Mouse (Mus musculus): ENCODE data around the gene Ears2. TPM values are rescaled to one million over a fixed set of nuclear protein-coding genes. Genes with fewer than 3 reads are reported as not detected.
A peak's percentile ranks its signal among the peaks of the same experiment; 100 is the strongest.

Ears2 gene
- polyA plus RNA-seq, 1 experiment from 2014 or later = 10.7 TPM

GRCm38 (mm10) chr7:122020273-122020666 is 46.8 kb downstream of the Ears2 start:
- no peaks in the 10 kb centered on the region; the same call in 1 of the 2 replicates for H3K27me3 ChIP-seq (ENCODE audit: control insufficient read depth, insufficient read depth, low read length)
- H3K4me2 ChIP-seq (ENCODE audit: low read depth, low read length) = peak overlapping the region; percentile 80
- peak overlapping the region; percentile 71 for H3K9ac ChIP-seq (replicated peaks; ENCODE audit: low read depth, low read length)
- H3K27ac ChIP-seq (ENCODE audit: low read depth, low read length) = peak overlapping the region; percentile 92
- H3K9me3 ChIP-seq (ENCODE audit: control insufficient read depth, low read length) = no peaks in the 10 kb centered on the region
- 0 out of 2 replicates have a peak, but pooled peaks cover 4% of the 10 kb centered on the region for H3K36me3 ChIP-seq (ENCODE audit: control insufficient read depth, insufficient read depth, low read length)
- WGBS = 3% methylated on average over 6 of the region's 6 CpGs
- H3K4me3 ChIP-seq (ENCODE audit: low read depth, low read length) = peak overlapping the region; percentile 88
- peak; percentile 59 for ATAC-seq (ENCODE audit: low read depth)
- peaks cover 21% of the 10 kb centered on the region for H3K4me1 ChIP-seq (ENCODE audit: control insufficient read depth, insufficient read depth, low read length)

- peaks cover 21% of the 10 kb centered on the region for H3K4me1 ChIP-seq (ENCODE audit: control insufficient read depth, insufficient read depth, low read length)
These were observed 48.1 kb downstream of the Ears2 start for GRCm38 (mm10) chr7:122018978-122019377.

GRCm38 (mm10) chr7:122018247-122018646 is 48.8 kb downstream of the Ears2 start:
- Histone ChIP-seq H3K36me3 (ENCODE audit: control insufficient read depth, insufficient read depth, low read length) (0 out of 2 replicates have a peak, but pooled peaks cover 4% of the 10 kb centered on the region), H3K4me3 (ENCODE audit: low read depth, low read length) (no peak overlapping the region), H3K4me2 (ENCODE audit: low read depth, low read length) (peak overlapping the region; percentile 80; the same call in 1 of the 2 replicates), H3K27ac (ENCODE audit: low read depth, low read length) (no peak overlapping the region), H3K9ac (replicated peaks; ENCODE audit: low read depth, low read length) (no peak overlapping the region), H3K4me1 (ENCODE audit: control insufficient read depth, insufficient read depth, low read length) (peaks cover 21% of the 10 kb centered on the region), H3K27me3 (ENCODE audit: control insufficient read depth, insufficient read depth, low read length) (no peaks in the 10 kb centered on the region; the same call in 1 of the 2 replicates), H3K9me3 (ENCODE audit: control insufficient read depth, low read length) (no peaks in the 10 kb centered on the region)
- no peak for ATAC-seq (ENCODE audit: low read depth)
- WGBS = 75% methylated on average over 3 of the region's 3 CpGs

More at GRCm38 (mm10) chr7:122018978-122019377, 48.1 kb downstream of the Ears2 start:
- H3K27me3 ChIP-seq (ENCODE audit: control insufficient read depth, insufficient read depth, low read length) = no peaks in the 10 kb centered on the region; the same call in 1 of the 2 replicates
- peak overlapping the region; percentile 80 for H3K4me2 ChIP-seq (ENCODE audit: low read depth, low read length)
- ATAC-seq (ENCODE audit: low read depth) = no peak
- no peaks in the 10 kb centered on the region for H3K9me3 ChIP-seq (ENCODE audit: control insufficient read depth, low read length)
- H3K27ac ChIP-seq (ENCODE audit: low read depth, low read length) = no peak overlapping the region
- H3K9ac ChIP-seq (replicated peaks; ENCODE audit: low read depth, low read length) = no peak overlapping the region
- H3K36me3 ChIP-seq (ENCODE audit: control insufficient read depth, insufficient read depth, low read length) = 0 out of 2 replicates have a peak, but pooled peaks cover 4% of the 10 kb centered on the region
- WGBS = 88% methylated on average over 7 of the region's 7 CpGs
- H3K4me3 ChIP-seq (ENCODE audit: low read depth, low read length) = peak overlapping the region; percentile 2; the same call in 1 of the 2 replicates

GRCm38 (mm10) chr7:122015734-122016133 is 51.3 kb downstream of the Ears2 start:
- Histone ChIP-seq H3K27me3 (ENCODE audit: control insufficient read depth, insufficient read depth, low read length) (no peaks in the 10 kb centered on the region; the same call in 1 of the 2 replicates), H3K4me3 (ENCODE audit: low read depth, low read length) (no peak overlapping the region), H3K4me1 (ENCODE audit: control insufficient read depth, insufficient read depth, low read length) (peaks cover 21% of the 10 kb centered on the region), H3K36me3 (ENCODE audit: control insufficient read depth, insufficient read depth, low read length) (peaks cover 9% of the 10 kb centered on the region; the same call in 1 of the 2 replicates), H3K9ac (replicated peaks; ENCODE audit: low read depth, low read length) (0 out of 2 replicates have a peak overlapping the region, but pooled peaks have one; percentile 1), H3K9me3 (ENCODE audit: control insufficient read depth, low read length) (no peaks in the 10 kb centered on the region), H3K4me2 (ENCODE audit: low read depth, low read length) (peak overlapping the region; percentile 30), H3K27ac (ENCODE audit: low read depth, low read length) (no peak overlapping the region; the same call in 1 of the 2 replicates)
- ATAC-seq (ENCODE audit: low read depth) = no peak
- 30% methylated on average over 10 of the region's 10 CpGs for WGBS

- H3K4me2 ChIP-seq (ENCODE audit: low read depth, low read length) = peak overlapping the region; percentile 30; the same call in 1 of the 2 replicates
- ATAC-seq (ENCODE audit: low read depth) = no peak
- WGBS = 39% methylated on average over 8 of the region's 8 CpGs
- peaks cover 11% of the 10 kb centered on the region; the same call in 1 of the 2 replicates for H3K36me3 ChIP-seq (ENCODE audit: control insufficient read depth, insufficient read depth, low read length)
- H3K27ac ChIP-seq (ENCODE audit: low read depth, low read length) = no peak overlapping the region; the same call in none of the 2 replicates
- H3K4me1 ChIP-seq (ENCODE audit: control insufficient read depth, insufficient read depth, low read length) = peaks cover 21% of the 10 kb centered on the region
- H3K27me3 ChIP-seq (ENCODE audit: control insufficient read depth, insufficient read depth, low read length) = no peaks in the 10 kb centered on the region
- H3K4me3 ChIP-seq (ENCODE audit: low read depth, low read length) = no peak overlapping the region
- H3K9me3 ChIP-seq (ENCODE audit: control insufficient read depth, low read length) = no peaks in the 10 kb centered on the region
- peak overlapping the region; percentile 32; the same call in 1 of the 2 replicates for H3K9ac ChIP-seq (replicated peaks; ENCODE audit: low read depth, low read length)
These were observed 52.0 kb downstream of the Ears2 start for GRCm38 (mm10) chr7:122015105-122015504.

GRCm38 (mm10) chr7:122012949-122013348 is 54.1 kb downstream of the Ears2 start:
- H3K36me3 ChIP-seq (ENCODE audit: control insufficient read depth, insufficient read depth, low read length) = peaks cover 23% of the 10 kb centered on the region; the same call in 1 of the 2 replicates
- peaks cover 8% of the 10 kb centered on the region for H3K4me1 ChIP-seq (ENCODE audit: control insufficient read depth, insufficient read depth, low read length)
- H3K9ac ChIP-seq (replicated peaks; ENCODE audit: low read depth, low read length) = no peak overlapping the region
- no peak overlapping the region for H3K4me2 ChIP-seq (ENCODE audit: low read depth, low read length)
- H3K4me3 ChIP-seq (ENCODE audit: low read depth, low read length) = no peak overlapping the region
- no peak overlapping the region for H3K27ac ChIP-seq (ENCODE audit: low read depth, low read length)
- 90% methylated on average over 10 of the region's 10 CpGs for WGBS
- no peaks in the 10 kb centered on the region for H3K27me3 ChIP-seq (ENCODE audit: control insufficient read depth, insufficient read depth, low read length)
- no peaks in the 10 kb centered on the region for H3K9me3 ChIP-seq (ENCODE audit: control insufficient read depth, low read length)
- no peak for ATAC-seq (ENCODE audit: low read depth)

- H3K27ac ChIP-seq (ENCODE audit: low read depth, low read length) = no peak overlapping the region
- no peaks in the 10 kb centered on the region for H3K27me3 ChIP-seq (ENCODE audit: control insufficient read depth, insufficient read depth, low read length)
- no peak overlapping the region for H3K9ac ChIP-seq (replicated peaks; ENCODE audit: low read depth, low read length)
- H3K36me3 ChIP-seq (ENCODE audit: control insufficient read depth, insufficient read depth, low read length) = peaks cover 20% of the 10 kb centered on the region; the same call in 1 of the 2 replicates
- H3K4me1 ChIP-seq (ENCODE audit: control insufficient read depth, insufficient read depth, low read length) = peaks cover 8% of the 10 kb centered on the region
- H3K4me2 ChIP-seq (ENCODE audit: low read depth, low read length) = no peak overlapping the region
- WGBS = 93% methylated on average over 4 of the region's 4 CpGs
- no peak overlapping the region for H3K4me3 ChIP-seq (ENCODE audit: low read depth, low read length)
- no peak for ATAC-seq (ENCODE audit: low read depth)
- H3K9me3 ChIP-seq (ENCODE audit: control insufficient read depth, low read length) = no peaks in the 10 kb centered on the region
These were observed 54.7 kb downstream of the Ears2 start for GRCm38 (mm10) chr7:122012370-122012769.

GRCm38 (mm10) chr7:122000396-122000795 is 66.7 kb downstream of the Ears2 start:
- no peaks in the 10 kb centered on the region for H3K4me1 ChIP-seq (ENCODE audit: control insufficient read depth, insufficient read depth, low read length)
- H3K27me3 ChIP-seq (ENCODE audit: control insufficient read depth, insufficient read depth, low read length) = no peaks in the 10 kb centered on the region
- 75% methylated on average over 8 of the region's 8 CpGs for WGBS
- H3K4me3 ChIP-seq (ENCODE audit: low read depth, low read length) = no peak overlapping the region
- peaks cover 62% of the 10 kb centered on the region for H3K36me3 ChIP-seq (ENCODE audit: control insufficient read depth, insufficient read depth, low read length)
- H3K9me3 ChIP-seq (ENCODE audit: control insufficient read depth, low read length) = no peaks in the 10 kb centered on the region
- H3K27ac ChIP-seq (ENCODE audit: low read depth, low read length) = no peak overlapping the region
- no peak for ATAC-seq (ENCODE audit: low read depth)
- no peak overlapping the region for H3K9ac ChIP-seq (replicated peaks; ENCODE audit: low read depth, low read length)
- H3K4me2 ChIP-seq (ENCODE audit: low read depth, low read length) = no peak overlapping the region

GRCm38 (mm10) chr7:121995961-121996360 is 71.1 kb downstream of the Ears2 start:
- Histone ChIP-seq H3K27me3 (ENCODE audit: control insufficient read depth, insufficient read depth, low read length) (no peaks in the 10 kb centered on the region), H3K9ac (replicated peaks; ENCODE audit: low read depth, low read length) (no peak overlapping the region), H3K27ac (ENCODE audit: low read depth, low read length) (no peak overlapping the region), H3K4me3 (ENCODE audit: low read depth, low read length) (no peak overlapping the region), H3K36me3 (ENCODE audit: control insufficient read depth, insufficient read depth, low read length) (peaks cover 65% of the 10 kb centered on the region), H3K4me1 (ENCODE audit: control insufficient read depth, insufficient read depth, low read length) (no peaks in the 10 kb centered on the region), H3K4me2 (ENCODE audit: low read depth, low read length) (no peak overlapping the region), H3K9me3 (ENCODE audit: control insufficient read depth, low read length) (no peaks in the 10 kb centered on the region)
- WGBS = 90% methylated on average over 5 of the region's 5 CpGs
- no peak for ATAC-seq (ENCODE audit: low read depth)
